Mouse (Mus musculus) heart, postnatal 10 days (tissue): ENCODE measurements around the gene Pxylp1. TPM values are rescaled to one million over a fixed set of nuclear protein-coding genes. Genes with fewer than 3 reads are reported as not detected.
A peak's percentile ranks its signal among the peaks of the same experiment; 100 is the strongest.

Experiments used
- DNase-seq, 2 experiments: peaks; one replicate each; pipeline ENCODE4 v3.0.0; 2021
- intact Hi-C: fragments of 180-260 bp; cut with DNase I; formaldehyde crosslinking; loops from one replicate; pipeline ENCODE4 v1.15.1; 2025
- total RNA-seq, 2 experiments: library from RNA; stranded (reverse); gene quantifications; 2 replicates each; pipeline ENCODE4 v1.2.3; 2021

The Pxylp1 gene
- total RNA-seq, 2 experiments from 2014 or later, result 15.6 to 17.0 TPM

- DNase-seq, result no peak
- intact Hi-C loops, result no loop called here
These were observed 833 bp downstream of the Pxylp1 start for GRCm38 (mm10) chr9:96891341-96892330.

GRCm38 (mm10) chr9:96890756-96891155 lies 1.7 kb downstream of the Pxylp1 start:
- intact Hi-C loops, result no loop called here
- no peak for DNase-seq

GRCm38 (mm10) chr9:96890266-96890665 lies 2.2 kb downstream of the Pxylp1 start:
- no peak for DNase-seq
- intact Hi-C loops, result no loop called here

- DNase-seq, result peak; percentile 91 to 93
- intact Hi-C loops, result loop anchor here (1.0 kb wide), 1 partner anchor 50 kb away; no protein-coding TSS in a partner anchor
These were observed 3.0 kb downstream of the Pxylp1 start for GRCm38 (mm10) chr9:96889345-96890021.

- intact Hi-C loops, result loop anchor here (1.0 kb wide), 1 partner anchor 50 kb away; no protein-coding TSS in a partner anchor
- DNase-seq, result peak; percentile 57
These were observed 3.6 kb downstream of the Pxylp1 start for GRCm38 (mm10) chr9:96888742-96889344.

- DNase-seq, result no peak
- intact Hi-C loops, result no loop called here
These were observed 4.5 kb downstream of the Pxylp1 start for GRCm38 (mm10) chr9:96887954-96888353.

GRCm38 (mm10) chr9:96887492-96887891 lies 5.0 kb downstream of the Pxylp1 start:
- intact Hi-C loops, result no loop called here
- no peak for DNase-seq

GRCm38 (mm10) chr9:96885781-96886180 lies 6.7 kb downstream of the Pxylp1 start:
- peak in 1 of 2 experiments; percentile 46 for DNase-seq
- intact Hi-C loops, result no loop called here

GRCm38 (mm10) chr9:96882496-96883265 lies 9.8 kb downstream of the Pxylp1 start:
- no peak for DNase-seq
- intact Hi-C loops, result no loop called here

GRCm38 (mm10) chr9:96881901-96882300 lies 10.6 kb downstream of the Pxylp1 start:
- intact Hi-C loops, result no loop called here
- no peak for DNase-seq

GRCm38 (mm10) chr9:96879024-96879423 lies 13.4 kb downstream of the Pxylp1 start:
- intact Hi-C loops, result no loop called here

GRCm38 (mm10) chr9:96878464-96878863 lies 14.0 kb downstream of the Pxylp1 start:
- no peak for DNase-seq

More at GRCm38 (mm10) chr9:96879024-96879423, 13.4 kb downstream of the Pxylp1 start:
- DNase-seq, result peak; percentile 91 to 94

GRCm38 (mm10) chr9:96875704-96876103 lies 16.8 kb downstream of the Pxylp1 start:
- DNase-seq, result no peak
- intact Hi-C loops, result no loop called here

More at GRCm38 (mm10) chr9:96878464-96878863, 14.0 kb downstream of the Pxylp1 start:
- intact Hi-C loops, result no loop called here

- intact Hi-C loops, result no loop called here
- peak in 1 of 2 experiments; percentile 58 for DNase-seq
These were observed 19.4 kb downstream of the Pxylp1 start for GRCm38 (mm10) chr9:96873082-96873481.

- intact Hi-C loops, result no loop called here
- no peak for DNase-seq
These were observed 22.4 kb downstream of the Pxylp1 start for GRCm38 (mm10) chr9:96870104-96870503.

GRCm38 (mm10) chr9:96869542-96869941 lies 22.9 kb downstream of the Pxylp1 start:
- intact Hi-C loops, result no loop called here
- no peak for DNase-seq

- no peak for DNase-seq
- intact Hi-C loops, result no loop called here
These were observed 23.9 kb downstream of the Pxylp1 start for GRCm38 (mm10) chr9:96868546-96868945.

GRCm38 (mm10) chr9:96867165-96867564 lies 25.3 kb downstream of the Pxylp1 start:
- intact Hi-C loops, result no loop called here
- DNase-seq, result no peak

GRCm38 (mm10) chr9:96866196-96866595 lies 26.3 kb downstream of the Pxylp1 start:
- DNase-seq, result no peak
- intact Hi-C loops, result no loop called here

- intact Hi-C loops, result no loop called here
- DNase-seq, result no peak
These were observed 26.9 kb downstream of the Pxylp1 start for GRCm38 (mm10) chr9:96865473-96866050.
